In genomic region chr2:74681594-74682531, GRCm38 (mm10) we compare ENCODE assay signal across 10 mouse cellular contexts. TPM values are rescaled to one million over a fixed set of nuclear protein-coding genes. Genes with fewer than 3 reads are reported as not detected.
DNase-seq lines count a peak whose midpoint lies in the region; ATAC-seq lines count a peak whose summit lies in the region.
"Had no signal": no experiment of that assay in that cellular context is flagged by ENCODE, and none has a peak within 500 bp of the region (broad histone marks: within the 10 kb centered on the region; RNA-seq: fewer than 3 reads in every experiment).

No protein-coding gene starts in this region.

- no peaks in the 10 kb centered on the region for H3K9me3 ChIP-seq in heart, embryonic 12.5 days (replicated peaks)
- H3K9me3 ChIP-seq in hindbrain, embryonic 16.5 days (ENCODE audit: control insufficient read depth, low read length), result no peaks in the 10 kb centered on the region; the same call in 1 of the 2 replicates
- no peaks in the 10 kb centered on the region for H3K9me3 ChIP-seq in midbrain, embryonic 12.5 days

- H3K4me3 ChIP-seq in heart, embryonic 12.5 days, result peak overlapping the region; percentile 40
- H3K4me3 ChIP-seq in hindbrain, embryonic 16.5 days (ENCODE audit: low read length), result peak overlapping the region; percentile 2; the same call in 1 of the 2 replicates
- H3K4me3 ChIP-seq in midbrain, embryonic 12.5 days, result peak overlapping the region; percentile 17; the same call in 1 of the 2 replicates

- peak overlapping the region; percentile 61 for H3K4me2 ChIP-seq in heart, embryonic 12.5 days
- H3K4me2 ChIP-seq in hindbrain, embryonic 16.5 days (ENCODE audit: low read length), result peak overlapping the region; percentile 6
- H3K4me2 ChIP-seq in midbrain, embryonic 12.5 days (replicated peaks), result peak overlapping the region; percentile 27

- WGBS in heart, embryonic 12.5 days, result under 1% methylated on average over 77 of the region's 78 CpGs
- under 1% methylated on average over 58 of the region's 78 CpGs for WGBS in hindbrain, embryonic 16.5 days
- under 1% methylated on average over 78 of the region's 78 CpGs for WGBS in midbrain, embryonic 12.5 days

- H3K27ac ChIP-seq in heart, embryonic 12.5 days (ENCODE audit: poor library complexity, severe bottlenecking), result no peak overlapping the region
- no peak overlapping the region for H3K27ac ChIP-seq in hindbrain, embryonic 16.5 days (ENCODE audit: low read depth, low read length)
- H3K27ac ChIP-seq in midbrain, embryonic 12.5 days (replicated peaks), result no peak overlapping the region

- H3K27me3 ChIP-seq in heart, embryonic 12.5 days (replicated peaks), result peaks cover 88% of the 10 kb centered on the region
- H3K27me3 ChIP-seq in hindbrain, embryonic 16.5 days (replicated peaks; ENCODE audit: control insufficient read depth, insufficient read depth, low read length), result peaks cover 81% of the 10 kb centered on the region
- H3K27me3 ChIP-seq in midbrain, embryonic 12.5 days, result peaks cover 94% of the 10 kb centered on the region

- peaks cover 22% of the 10 kb centered on the region for H3K4me1 ChIP-seq in heart, embryonic 12.5 days (replicated peaks)
- H3K4me1 ChIP-seq in hindbrain, embryonic 16.5 days (ENCODE audit: control insufficient read depth, insufficient read depth, low read depth, low read length), result peaks cover 12% of the 10 kb centered on the region; the same call in 1 of the 2 replicates
- peaks cover 10% of the 10 kb centered on the region for H3K4me1 ChIP-seq in midbrain, embryonic 12.5 days

- no peak overlapping the region for H3K9ac ChIP-seq in heart, embryonic 12.5 days
- no peak overlapping the region for H3K9ac ChIP-seq in hindbrain, embryonic 16.5 days (ENCODE audit: low read depth, low read length)
- no peak overlapping the region for H3K9ac ChIP-seq in midbrain, embryonic 12.5 days (replicated peaks)

- no peaks in the 10 kb centered on the region for H3K36me3 ChIP-seq in heart, embryonic 12.5 days
- no peaks in the 10 kb centered on the region for H3K36me3 ChIP-seq in hindbrain, embryonic 16.5 days (ENCODE audit: control insufficient read depth, insufficient read depth, low read length)
- H3K36me3 ChIP-seq in midbrain, embryonic 12.5 days, result no peaks in the 10 kb centered on the region

- ATAC-seq in heart, embryonic 12.5 days (ENCODE audit: insufficient number of reproducible peaks, low FRiP score), result peak; percentile 18; the same call in 1 of the 2 replicates
- ATAC-seq in hindbrain, embryonic 16.5 days, result no peak
- ATAC-seq in midbrain, embryonic 12.5 days (ENCODE audit: low FRiP score, low read depth), result 0 out of 2 replicates have a peak, but pooled peaks have one; percentile 16

- no peak for DNase-seq in heart, adult 8-10 months (ENCODE audit: low spot score)
- DNase-seq in ZHBTc4 (ENCODE audit: low read depth, low spot score), result peak; percentile 80
- DNase-seq in spleen, adult 18-20 months, result no peak
- DNase-seq in ovary, adult 18-20 months (ENCODE audit: low spot score), result no peak
- DNase-seq in cerebellum, adult 11 months, result no peak

RNA-seq across cellular contexts. Expression of gene Hoxd11, which starts 2.5 kb away (rescaled TPM):
- polyA plus RNA-seq in heart, embryonic 12.5 days (2016; fragmentation: Nextera tagmentation; extraction: Ambion mirVana), result not detected in 2 replicates
- total RNA-seq in heart, adult 8-10 months (2022), result not detected
- polyA plus RNA-seq in hindbrain, embryonic 16.5 days (2015; fragmentation: Nextera tagmentation; extraction: Ambion mirVana), result not detected in 2 replicates
- polyA plus RNA-seq in midbrain, embryonic 12.5 days (2016; fragmentation: Nextera tagmentation; extraction: Ambion mirVana), result not detected in 2 replicates
- total RNA-seq: neutrophil, adult 5-6 weeks had no signal
- polyA plus RNA-seq: C2C12 had no signal

RNA-seq across cellular contexts. Expression of gene Hoxd12, which starts 7.0 kb away (rescaled TPM):
- 0.14 and 0.15 TPM in 2 replicates for polyA plus RNA-seq in heart, embryonic 12.5 days (2016; fragmentation: Nextera tagmentation; extraction: Ambion mirVana)
- not detected for total RNA-seq in heart, adult 8-10 months (2022)
- polyA plus RNA-seq in hindbrain, embryonic 16.5 days (2015; fragmentation: Nextera tagmentation; extraction: Ambion mirVana), result not detected in 2 replicates
- not detected in 2 replicates for polyA plus RNA-seq in midbrain, embryonic 12.5 days (2016; fragmentation: Nextera tagmentation; extraction: Ambion mirVana)
- total RNA-seq: neutrophil, adult 5-6 weeks had no signal
- polyA plus RNA-seq: C2C12 had no signal

RNA-seq across cellular contexts. Expression of gene Hoxd10, which starts 9.9 kb away (rescaled TPM):
- polyA plus RNA-seq in heart, embryonic 12.5 days (2016; fragmentation: Nextera tagmentation; extraction: Ambion mirVana), result 0.10 TPM in 1 of 2 replicates, not detected in the other
- under 1 TPM in 1 of 4 experiments, not detected in 3; 0.12 TPM for total RNA-seq in heart, adult 8-10 months (2022)
- not detected in 2 replicates for polyA plus RNA-seq in hindbrain, embryonic 16.5 days (2015; fragmentation: Nextera tagmentation; extraction: Ambion mirVana)
- polyA plus RNA-seq in midbrain, embryonic 12.5 days (2016; fragmentation: Nextera tagmentation; extraction: Ambion mirVana), result not detected in 2 replicates
- total RNA-seq: neutrophil, adult 5-6 weeks had no signal
- polyA plus RNA-seq: C2C12 had no signal

RNA-seq across cellular contexts. Expression of gene Hoxd13, which starts 13.8 kb away (rescaled TPM):
- 0.09 and 0.12 TPM in 2 replicates for polyA plus RNA-seq in heart, embryonic 12.5 days (2016; fragmentation: Nextera tagmentation; extraction: Ambion mirVana)
- not detected for total RNA-seq in heart, adult 8-10 months (2022)
- polyA plus RNA-seq in hindbrain, embryonic 16.5 days (2015; fragmentation: Nextera tagmentation; extraction: Ambion mirVana), result 0.06 TPM in 1 of 2 replicates, not detected in the other
- polyA plus RNA-seq in midbrain, embryonic 12.5 days (2016; fragmentation: Nextera tagmentation; extraction: Ambion mirVana), result 0.21 TPM in 1 of 2 replicates, not detected in the other
- total RNA-seq: neutrophil, adult 5-6 weeks had no signal
- polyA plus RNA-seq: C2C12 had no signal

RNA-seq across cellular contexts. Expression of gene Hoxd9, which starts 15.7 kb away (rescaled TPM):
- 0.08 TPM in 1 of 2 replicates, not detected in the other for polyA plus RNA-seq in heart, embryonic 12.5 days (2016; fragmentation: Nextera tagmentation; extraction: Ambion mirVana)
- total RNA-seq in heart, adult 8-10 months (2022), result under 1 TPM; 0.22 to 0.49 (median 0.48) TPM
- polyA plus RNA-seq in hindbrain, embryonic 16.5 days (2015; fragmentation: Nextera tagmentation; extraction: Ambion mirVana), result 0.07 TPM in 1 of 2 replicates, not detected in the other
- polyA plus RNA-seq in midbrain, embryonic 12.5 days (2016; fragmentation: Nextera tagmentation; extraction: Ambion mirVana), result not detected in 2 replicates
- total RNA-seq: neutrophil, adult 5-6 weeks had no signal
- polyA plus RNA-seq: C2C12 had no signal

Comparison
In these comparisons a context has a peak if more than half of its experiments do, and no peak if none do; other contexts are left out.
1. H3K4me2 ChIP-seq: peak in every context shown above with its lines; median percentile 61 in heart, embryonic 12.5 days; 27 in midbrain, embryonic 12.5 days; 6 in hindbrain, embryonic 16.5 days.